Mouse (Mus musculus): ENCODE measurements around the gene Tpo. TPM values are rescaled to one million over a fixed set of nuclear protein-coding genes. Genes with fewer than 3 reads are reported as not detected.
A peak's percentile ranks its signal among the peaks of the same experiment; 100 is the strongest.

The Tpo gene
- polyA plus RNA-seq, 1 experiment from 2014 or later = 0.24 TPM

DNA sequence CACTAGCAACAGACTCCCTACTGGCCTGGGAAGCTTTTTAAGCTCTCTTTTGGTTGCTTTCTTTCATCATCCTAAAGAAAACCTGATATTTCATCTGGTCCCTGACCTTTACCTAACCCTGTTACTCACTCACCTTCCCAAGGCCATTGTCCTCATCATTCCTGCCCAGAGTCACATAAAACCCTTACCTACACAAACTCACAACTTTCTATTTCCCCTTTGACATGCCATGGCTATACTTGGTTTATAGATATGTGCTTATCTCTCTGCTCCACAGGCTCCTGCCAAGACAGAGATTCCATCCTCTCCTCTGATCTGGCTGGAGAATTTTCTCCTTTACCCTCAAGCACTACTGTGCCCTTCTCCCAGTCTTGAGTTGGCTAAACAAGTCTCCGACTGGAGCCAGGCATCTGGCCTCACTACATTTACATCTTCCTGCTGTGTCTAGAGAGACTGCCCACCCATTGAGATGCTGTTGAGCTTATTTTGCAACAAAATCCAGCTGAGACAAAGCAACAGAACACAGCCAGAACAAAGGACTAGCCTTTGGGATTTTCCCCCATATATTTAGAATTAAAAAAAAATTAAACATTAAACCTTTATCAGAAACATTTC is 70.8 kb downstream of the Tpo start:
- WGBS = 16% methylated on average over 1 of the region's 1 CpGs

DNA sequence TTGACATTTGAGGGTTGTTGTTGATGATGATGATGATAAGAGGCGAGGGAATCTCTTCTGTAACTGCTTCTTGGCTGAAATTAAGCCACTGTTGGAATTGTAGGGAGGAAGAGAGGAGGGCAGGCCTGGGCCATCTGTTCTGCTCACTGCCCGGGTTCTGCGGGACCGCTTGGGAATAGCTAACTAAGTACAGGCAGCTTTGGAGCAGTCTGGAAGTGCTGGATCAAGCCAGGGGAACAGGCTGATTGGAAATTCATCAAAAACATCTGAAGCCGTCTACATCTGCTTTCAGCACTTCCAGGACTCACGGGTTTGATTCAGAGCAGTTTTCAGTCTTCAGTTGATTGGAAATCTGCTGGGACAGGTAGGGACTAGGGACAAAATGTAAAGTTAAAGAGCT is 74.4 kb downstream of the Tpo start:
- Histone ChIP-seq H3K4me1 (ENCODE audit: control insufficient read depth, insufficient read depth, low read length) (no peaks in the 10 kb centered on the region), H3K27me3 (ENCODE audit: control insufficient read depth, insufficient read depth, low read depth, low read length) (no peaks in the 10 kb centered on the region), H3K27ac (ENCODE audit: low read length) (no peak overlapping the region), H3K4me3 (ENCODE audit: low read depth, low read length) (no peak overlapping the region), H3K9ac (ENCODE audit: low read depth, low read length) (no peak overlapping the region), H3K9me3 (replicated peaks; ENCODE audit: control insufficient read depth, low read length, poor library complexity, severe bottlenecking) (no peaks in the 10 kb centered on the region), H3K36me3 (ENCODE audit: control insufficient read depth, insufficient read depth, low read length) (no peaks in the 10 kb centered on the region), H3K4me2 (ENCODE audit: low read length) (no peak overlapping the region)
- WGBS = 79% methylated on average over 6 of the region's 6 CpGs
- ATAC-seq = no peak

More for the DNA sequence above, 70.8 kb downstream of the Tpo start:
- H3K4me3 ChIP-seq (ENCODE audit: low read depth, low read length) = no peak overlapping the region
- no peak overlapping the region for H3K9ac ChIP-seq (ENCODE audit: low read depth, low read length)
- H3K27ac ChIP-seq (ENCODE audit: low read length) = no peak overlapping the region
- H3K4me2 ChIP-seq (ENCODE audit: low read length) = no peak overlapping the region
- no peaks in the 10 kb centered on the region for H3K27me3 ChIP-seq (ENCODE audit: control insufficient read depth, insufficient read depth, low read depth, low read length)
- no peaks in the 10 kb centered on the region for H3K36me3 ChIP-seq (ENCODE audit: control insufficient read depth, insufficient read depth, low read length)
- ATAC-seq = no peak
- no peaks in the 10 kb centered on the region for H3K9me3 ChIP-seq (replicated peaks; ENCODE audit: control insufficient read depth, low read length, poor library complexity, severe bottlenecking)
- H3K4me1 ChIP-seq (ENCODE audit: control insufficient read depth, insufficient read depth, low read length) = no peaks in the 10 kb centered on the region

GRCm38 (mm10) chr12:30054761-30055540 is 77.5 kb downstream of the Tpo start:
- no peak for ATAC-seq
- 90% methylated on average over 11 of the region's 11 CpGs for WGBS

DNA sequence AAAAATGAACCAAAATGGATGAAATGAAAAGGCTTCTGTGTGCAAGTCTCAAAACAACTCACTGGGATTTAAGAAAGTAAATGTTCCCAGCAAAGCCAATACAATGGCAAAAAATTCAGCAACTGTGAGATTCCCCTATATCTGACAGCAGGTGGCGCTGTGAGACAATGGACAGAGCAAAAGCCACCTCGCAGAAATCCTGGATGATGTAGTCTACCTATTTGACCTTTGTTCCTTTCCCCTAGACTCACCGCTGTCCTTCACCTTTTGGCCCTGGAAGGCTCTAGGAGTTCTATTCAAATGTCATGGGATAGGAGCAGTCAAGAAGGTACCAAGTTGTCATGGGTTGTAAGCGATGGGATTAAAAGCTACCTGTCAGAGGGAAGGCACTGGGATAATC is 82.2 kb downstream of the Tpo start:
- no peak for ATAC-seq
- WGBS = 18% methylated on average over 4 of the region's 4 CpGs
- Histone ChIP-seq H3K9me3 (replicated peaks; ENCODE audit: control insufficient read depth, low read length, poor library complexity, severe bottlenecking) (no peaks in the 10 kb centered on the region), H3K4me1 (ENCODE audit: control insufficient read depth, insufficient read depth, low read length) (no peaks in the 10 kb centered on the region), H3K27ac (ENCODE audit: low read length) (no peak overlapping the region), H3K27me3 (ENCODE audit: control insufficient read depth, insufficient read depth, low read depth, low read length) (no peaks in the 10 kb centered on the region), H3K4me3 (ENCODE audit: low read depth, low read length) (no peak overlapping the region), H3K36me3 (ENCODE audit: control insufficient read depth, insufficient read depth, low read length) (no peaks in the 10 kb centered on the region), H3K9ac (ENCODE audit: low read depth, low read length) (no peak overlapping the region), H3K4me2 (ENCODE audit: low read length) (no peak overlapping the region)

More at GRCm38 (mm10) chr12:30054761-30055540, 77.5 kb downstream of the Tpo start:
- Histone ChIP-seq H3K4me1 (ENCODE audit: control insufficient read depth, insufficient read depth, low read length) (no peaks in the 10 kb centered on the region), H3K4me3 (ENCODE audit: low read depth, low read length) (no peak overlapping the region), H3K9ac (ENCODE audit: low read depth, low read length) (no peak overlapping the region), H3K27ac (ENCODE audit: low read length) (no peak overlapping the region), H3K4me2 (ENCODE audit: low read length) (no peak overlapping the region), H3K27me3 (ENCODE audit: control insufficient read depth, insufficient read depth, low read depth, low read length) (no peaks in the 10 kb centered on the region), H3K36me3 (ENCODE audit: control insufficient read depth, insufficient read depth, low read length) (no peaks in the 10 kb centered on the region), H3K9me3 (replicated peaks; ENCODE audit: control insufficient read depth, low read length, poor library complexity, severe bottlenecking) (no peaks in the 10 kb centered on the region)

DNA sequence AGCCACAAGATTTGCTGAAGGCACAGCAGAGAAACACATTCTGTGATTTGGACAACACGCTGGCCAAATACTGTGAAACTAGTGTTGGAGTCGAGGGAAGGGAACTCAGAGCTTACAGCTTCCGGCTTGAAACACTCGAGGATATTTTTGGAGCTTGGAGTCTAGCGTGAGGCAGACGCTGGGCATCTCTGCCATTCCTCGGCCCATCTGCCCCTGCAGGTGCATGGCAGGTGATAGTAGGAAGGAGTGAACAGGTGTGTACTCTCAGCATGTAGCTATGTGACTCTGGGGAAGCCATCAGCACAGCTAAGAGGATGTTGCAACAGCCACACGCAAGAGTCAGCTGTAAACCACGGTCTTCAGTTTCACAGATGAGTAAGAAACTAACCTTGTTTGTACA is 82.6 kb downstream of the Tpo start:
- ATAC-seq = no peak
- WGBS = 85% methylated on average over 9 of the region's 9 CpGs
- no peak overlapping the region for H3K4me3 ChIP-seq (ENCODE audit: low read depth, low read length)

DNA sequence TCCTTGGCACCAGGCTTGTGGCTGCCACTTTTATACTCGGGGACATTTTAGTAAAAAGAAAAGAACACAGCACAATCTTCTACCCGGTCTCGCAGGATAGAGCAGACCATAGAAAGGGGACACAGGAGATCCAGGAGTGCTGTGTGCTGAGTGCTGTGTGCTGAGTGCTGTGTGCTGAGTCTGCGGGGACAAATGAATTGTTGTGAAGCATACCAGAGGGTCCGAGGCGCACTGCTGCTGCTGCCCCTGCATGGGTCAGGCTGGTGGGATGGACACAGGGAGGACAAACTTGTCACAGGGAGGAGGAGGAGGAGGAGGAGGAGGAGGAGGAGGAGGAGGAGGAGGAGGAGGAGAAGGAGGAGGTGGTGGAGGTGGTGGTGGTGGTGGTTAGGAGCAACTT is 83.6 kb downstream of the Tpo start:
- H3K4me1 ChIP-seq (ENCODE audit: control insufficient read depth, insufficient read depth, low read length) = no peaks in the 10 kb centered on the region
- no peak overlapping the region for H3K27ac ChIP-seq (ENCODE audit: low read length)
- H3K27me3 ChIP-seq (ENCODE audit: control insufficient read depth, insufficient read depth, low read depth, low read length) = no peaks in the 10 kb centered on the region
- 86% methylated on average over 6 of the region's 6 CpGs for WGBS
- no peak overlapping the region for H3K9ac ChIP-seq (ENCODE audit: low read depth, low read length)
- no peaks in the 10 kb centered on the region for H3K36me3 ChIP-seq (ENCODE audit: control insufficient read depth, insufficient read depth, low read length)
- ATAC-seq = no peak
- no peak overlapping the region for H3K4me2 ChIP-seq (ENCODE audit: low read length)
- H3K4me3 ChIP-seq (ENCODE audit: low read depth, low read length) = no peak overlapping the region
- H3K9me3 ChIP-seq (replicated peaks; ENCODE audit: control insufficient read depth, low read length, poor library complexity, severe bottlenecking) = no peaks in the 10 kb centered on the region

More for the DNA sequence above, 82.6 kb downstream of the Tpo start:
- no peak overlapping the region for H3K27ac ChIP-seq (ENCODE audit: low read length)
- H3K4me2 ChIP-seq (ENCODE audit: low read length) = no peak overlapping the region
- no peaks in the 10 kb centered on the region for H3K27me3 ChIP-seq (ENCODE audit: control insufficient read depth, insufficient read depth, low read depth, low read length)
- H3K36me3 ChIP-seq (ENCODE audit: control insufficient read depth, insufficient read depth, low read length) = no peaks in the 10 kb centered on the region
- no peak overlapping the region for H3K9ac ChIP-seq (ENCODE audit: low read depth, low read length)
- H3K9me3 ChIP-seq (replicated peaks; ENCODE audit: control insufficient read depth, low read length, poor library complexity, severe bottlenecking) = no peaks in the 10 kb centered on the region
- no peaks in the 10 kb centered on the region for H3K4me1 ChIP-seq (ENCODE audit: control insufficient read depth, insufficient read depth, low read length)

DNA sequence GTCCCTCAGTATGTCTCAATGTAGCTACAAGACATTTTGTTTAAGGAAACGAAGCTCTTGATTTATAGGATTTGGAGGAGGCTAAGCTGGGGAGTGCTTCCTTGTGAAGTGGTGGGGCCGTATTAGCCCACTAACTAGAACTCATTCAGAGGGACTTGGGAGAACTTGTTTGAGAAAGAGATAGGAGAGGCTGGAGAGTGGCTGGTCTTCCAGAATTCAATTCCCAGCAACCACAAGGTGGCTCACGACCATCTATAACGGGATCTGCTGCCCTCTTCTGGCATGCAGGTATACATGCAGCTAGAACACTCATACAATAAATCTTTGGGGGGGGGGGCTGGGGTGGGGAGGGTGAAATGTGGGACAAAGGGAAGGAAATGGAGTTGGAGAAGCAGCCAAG is 92.3 kb downstream of the Tpo start:
- WGBS = 33% methylated on average over 4 of the region's 4 CpGs
- Histone ChIP-seq H3K9me3 (replicated peaks; ENCODE audit: control insufficient read depth, low read length, poor library complexity, severe bottlenecking) (no peaks in the 10 kb centered on the region), H3K36me3 (ENCODE audit: control insufficient read depth, insufficient read depth, low read length) (no peaks in the 10 kb centered on the region), H3K4me1 (ENCODE audit: control insufficient read depth, insufficient read depth, low read length) (peaks cover 7% of the 10 kb centered on the region; the same call in 1 of the 2 replicates), H3K27me3 (ENCODE audit: control insufficient read depth, insufficient read depth, low read depth, low read length) (no peaks in the 10 kb centered on the region), H3K9ac (ENCODE audit: low read depth, low read length) (no peak overlapping the region), H3K4me2 (ENCODE audit: low read length) (no peak overlapping the region), H3K27ac (ENCODE audit: low read length) (no peak overlapping the region), H3K4me3 (ENCODE audit: low read depth, low read length) (no peak overlapping the region)
- no peak for ATAC-seq

GRCm38 (mm10) chr12:30039565-30039964 is 92.9 kb downstream of the Tpo start:
- H3K4me3 ChIP-seq (ENCODE audit: low read depth, low read length) = no peak overlapping the region
- H3K9me3 ChIP-seq (replicated peaks; ENCODE audit: control insufficient read depth, low read length, poor library complexity, severe bottlenecking) = no peaks in the 10 kb centered on the region
- no peaks in the 10 kb centered on the region for H3K36me3 ChIP-seq (ENCODE audit: control insufficient read depth, insufficient read depth, low read length)
- H3K27ac ChIP-seq (ENCODE audit: low read length) = no peak overlapping the region
- no peak overlapping the region for H3K9ac ChIP-seq (ENCODE audit: low read depth, low read length)
- 48% methylated on average over 4 of the region's 4 CpGs for WGBS
- H3K4me1 ChIP-seq (ENCODE audit: control insufficient read depth, insufficient read depth, low read length) = peaks cover 7% of the 10 kb centered on the region; the same call in 1 of the 2 replicates
- H3K4me2 ChIP-seq (ENCODE audit: low read length) = no peak overlapping the region
- ATAC-seq = peak; percentile 52; the same call in 1 of the 2 replicates
- no peaks in the 10 kb centered on the region for H3K27me3 ChIP-seq (ENCODE audit: control insufficient read depth, insufficient read depth, low read depth, low read length)

GRCm38 (mm10) chr12:30036569-30037055 is 95.8 kb downstream of the Tpo start:
- H3K27ac ChIP-seq (ENCODE audit: low read length) = peak overlapping the region; percentile 54
- no peak overlapping the region for H3K4me3 ChIP-seq (ENCODE audit: low read depth, low read length)
- H3K4me1 ChIP-seq (ENCODE audit: control insufficient read depth, insufficient read depth, low read length) = peaks cover 7% of the 10 kb centered on the region; the same call in 1 of the 2 replicates
- WGBS = 35% methylated on average over 4 of the region's 4 CpGs
- no peaks in the 10 kb centered on the region for H3K9me3 ChIP-seq (replicated peaks; ENCODE audit: control insufficient read depth, low read length, poor library complexity, severe bottlenecking)
- ATAC-seq = peak; percentile 87
- H3K27me3 ChIP-seq (ENCODE audit: control insufficient read depth, insufficient read depth, low read depth, low read length) = no peaks in the 10 kb centered on the region
- H3K36me3 ChIP-seq (ENCODE audit: control insufficient read depth, insufficient read depth, low read length) = no peaks in the 10 kb centered on the region
- no peak overlapping the region for H3K4me2 ChIP-seq (ENCODE audit: low read length)
- H3K9ac ChIP-seq (ENCODE audit: low read depth, low read length) = no peak overlapping the region
